Mouse (Mus musculus) bone marrow, adult 2 months (tissue): Measurements from ENCODE around the gene 1700069L16Rik.

Experiments used
- CTCF ChIP-seq: fragments of 200-500 bp; IDR thresholded peaks from 2 replicates; pipeline ENCODE4 v1.5.1; 2011; ENCODE audit warnings: low read length, control low read depth; ENCODE audit not compliant: control insufficient read depth, insufficient read depth
- POLR2A ChIP-seq: fragments of 200-500 bp; IDR thresholded peaks from 2 replicates; pipeline ENCODE4 v1.6.1; 2011; ENCODE audit warnings: low read depth, mild to moderate bottlenecking, control low read depth, low read length, borderline replicate concordance; ENCODE audit not compliant: control insufficient read depth

DNA sequence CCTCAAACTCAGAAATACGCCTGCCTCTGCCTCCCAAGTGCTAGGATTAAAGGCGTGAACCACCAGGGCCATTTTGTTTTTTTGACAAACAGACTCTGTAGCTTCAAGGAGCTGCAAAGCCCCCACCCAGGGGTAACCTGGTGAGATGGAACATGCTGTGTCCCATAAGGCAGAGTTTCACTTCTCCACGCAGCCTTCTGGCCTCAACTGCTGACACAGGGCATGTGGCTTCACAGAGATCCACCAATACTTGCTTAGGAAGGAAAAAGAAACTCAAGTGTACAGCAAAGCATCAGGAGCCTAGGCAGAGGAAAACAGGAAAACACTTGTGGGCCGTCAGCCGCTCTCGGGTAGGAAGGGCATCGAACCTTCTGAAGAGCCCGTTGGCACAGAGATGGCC lies 77.4 kb downstream of the 1700069L16Rik start:
- TF ChIP-seq CTCF, result no peak
- no peak for TF ChIP-seq POLR2A
